Mouse (Mus musculus) forebrain, embryonic 16.5 days (tissue): ENCODE data around the gene Ffar1. TPM values are rescaled to one million over a fixed set of nuclear protein-coding genes. Genes with fewer than 3 reads are reported as not detected.
A peak's percentile ranks its signal among the peaks of the same experiment; 100 is the strongest.

ENCODE experiments used
- ATAC-seq: fragments of 200-750 bp; cut with Nextera tagmentation; 2 replicates; pipeline ENCODE4 v1.8.0; 2017; ENCODE audit warnings: mild to moderate bottlenecking, moderate library complexity
- H3K27ac ChIP-seq: fragments of 300-500 bp; sonication (generic); 2 replicates; pipeline ENCODE4 v1.5.1; 2014; ENCODE audit warnings: low read length, control low read depth
- H3K27me3 ChIP-seq: fragments of 300-500 bp; sonication (generic); replicated peaks from 2 replicates; pipeline ENCODE4 v1.6.1; 2014; ENCODE audit warnings: low read length; ENCODE audit not compliant: control insufficient read depth, insufficient read depth
- H3K36me3 ChIP-seq: fragments of 300-500 bp; sonication (generic); 2 replicates; pipeline ENCODE4 v1.6.1; 2014; ENCODE audit not compliant: control insufficient read depth, insufficient read depth
- H3K4me1 ChIP-seq: fragments of 300-500 bp; sonication (generic); replicated peaks from 2 replicates; pipeline ENCODE4 v1.6.1; 2014; ENCODE audit warnings: low read length; ENCODE audit not compliant: control insufficient read depth, insufficient read depth
- H3K4me2 ChIP-seq: fragments of 300-500 bp; sonication (generic); 2 replicates; pipeline ENCODE4 v1.6.1; 2014; ENCODE audit warnings: mild to moderate bottlenecking, low read length, control low read depth
- H3K4me3 ChIP-seq: fragments of 300-500 bp; sonication (generic); replicated peaks from 2 replicates; pipeline ENCODE4 v1.5.1; 2014; ENCODE audit warnings: mild to moderate bottlenecking, low read length, control low read depth
- H3K9ac ChIP-seq: fragments of 300-500 bp; sonication (generic); replicated peaks from 2 replicates; pipeline ENCODE4 v1.6.1; 2014; ENCODE audit warnings: low read depth, low read length, control low read depth
- H3K9me3 ChIP-seq: fragments of 300-500 bp; sonication (generic); 2 replicates; pipeline ENCODE4 v1.6.1; 2016; ENCODE audit warnings: low read length; ENCODE audit not compliant: control insufficient read depth
- WGBS: fragments of 180-500 bp; shearing (Covaris S2); extraction: QIAGEN DNeasy Blood & Tissue Kit; methylation state at CpG from one replicate; pipeline ENCODE4 v1.1.7; 2014; 5-methylcytosine and 5-hydroxymethylcytosine counted together
- polyA plus RNA-seq: library from polyadenylated mRNA; unstranded; fragments of >200 nt; fragmentation: Nextera tagmentation; extraction: Ambion mirVana; gene quantifications from 2 replicates; pipeline ENCODE4 v1.2.1, GENCODE M21; 2015

Gene Ffar1
- polyA plus RNA-seq, 1 experiment from 2014 or later = not detected

GRCm38 (mm10) chr7:30887568-30888188, 26.3 kb upstream of the Ffar1 start:
- WGBS = 87% methylated on average over 14 of the region's 14 CpGs

GRCm38 (mm10) chr7:30886852-30887251, 25.5 kb upstream of the Ffar1 start:
- no peak overlapping the region for H3K4me2 ChIP-seq
- no peaks in the 10 kb centered on the region for H3K4me1 ChIP-seq
- no peaks in the 10 kb centered on the region for H3K36me3 ChIP-seq
- H3K9me3 ChIP-seq = no peaks in the 10 kb centered on the region
- no peak overlapping the region for H3K4me3 ChIP-seq
- no peaks in the 10 kb centered on the region for H3K27me3 ChIP-seq
- no peak for ATAC-seq
- H3K9ac ChIP-seq = no peak overlapping the region
- 83% methylated on average over 4 of the region's 4 CpGs for WGBS
- no peak overlapping the region for H3K27ac ChIP-seq

More at GRCm38 (mm10) chr7:30887568-30888188, 26.3 kb upstream of the Ffar1 start:
- H3K9me3 ChIP-seq = no peaks in the 10 kb centered on the region
- no peaks in the 10 kb centered on the region for H3K27me3 ChIP-seq
- no peak overlapping the region for H3K9ac ChIP-seq
- no peaks in the 10 kb centered on the region for H3K4me1 ChIP-seq
- no peak overlapping the region for H3K4me3 ChIP-seq
- no peak for ATAC-seq
- H3K4me2 ChIP-seq = no peak overlapping the region
- H3K36me3 ChIP-seq = no peaks in the 10 kb centered on the region
- no peak overlapping the region for H3K27ac ChIP-seq

GRCm38 (mm10) chr7:30884047-30884446, 22.7 kb upstream of the Ffar1 start:
- H3K9ac ChIP-seq = no peak overlapping the region
- H3K36me3 ChIP-seq = no peaks in the 10 kb centered on the region
- H3K4me3 ChIP-seq = no peak overlapping the region
- no peak for ATAC-seq
- no peak overlapping the region for H3K4me2 ChIP-seq
- H3K27ac ChIP-seq = no peak overlapping the region
- H3K27me3 ChIP-seq = no peaks in the 10 kb centered on the region
- H3K4me1 ChIP-seq = no peaks in the 10 kb centered on the region
- H3K9me3 ChIP-seq = no peaks in the 10 kb centered on the region

GRCm38 (mm10) chr7:30881367-30881766, 20.0 kb upstream of the Ffar1 start:
- no peaks in the 10 kb centered on the region for H3K4me1 ChIP-seq
- 89% methylated on average over 3 of the region's 3 CpGs for WGBS
- H3K9ac ChIP-seq = no peak overlapping the region
- H3K27me3 ChIP-seq = no peaks in the 10 kb centered on the region
- H3K4me2 ChIP-seq = no peak overlapping the region
- no peak overlapping the region for H3K4me3 ChIP-seq
- no peak overlapping the region for H3K27ac ChIP-seq
- no peak for ATAC-seq
- no peaks in the 10 kb centered on the region for H3K36me3 ChIP-seq
- H3K9me3 ChIP-seq = no peaks in the 10 kb centered on the region

- Histone ChIP-seq H3K4me3 (no peak within 1 kb of the TSS), H3K27me3 (no peaks in the 10 kb centered on the region), H3K9ac (no peak within 1 kb of the TSS), H3K36me3 (no peaks in the 10 kb centered on the region), H3K9me3 (no peaks in the 10 kb centered on the region), H3K4me2 (no peak within 1 kb of the TSS), H3K27ac (no peak within 1 kb of the TSS), H3K4me1 (no peaks in the 10 kb centered on the region)
- no peak for ATAC-seq
- 80% methylated on average over 7 of the region's 7 CpGs for WGBS
Measured at GRCm38 (mm10) chr7:30880176-30880575, 18.8 kb upstream of the Ffar1 start, which contains the start of gene Cd22. Gene Cd22, minus strand, starts transcription at chr7:30880342.

- H3K4me3 ChIP-seq = no peak overlapping the region
- H3K27ac ChIP-seq = no peak overlapping the region
- WGBS = 86% methylated on average over 6 of the region's 6 CpGs
- H3K9me3 ChIP-seq = no peaks in the 10 kb centered on the region
- H3K9ac ChIP-seq = no peak overlapping the region
- H3K36me3 ChIP-seq = no peaks in the 10 kb centered on the region
- H3K4me2 ChIP-seq = no peak overlapping the region
- H3K27me3 ChIP-seq = no peaks in the 10 kb centered on the region
- ATAC-seq = no peak
- no peaks in the 10 kb centered on the region for H3K4me1 ChIP-seq
Measured at GRCm38 (mm10) chr7:30878950-30879349, 17.6 kb upstream of the Ffar1 start.

GRCm38 (mm10) chr7:30873083-30873482, 11.7 kb upstream of the Ffar1 start:
- peaks cover 3% of the 10 kb centered on the region; the same call in 1 of the 2 replicates for H3K27me3 ChIP-seq
- ATAC-seq = no peak
- no peak overlapping the region for H3K4me3 ChIP-seq
- H3K4me1 ChIP-seq = no peaks in the 10 kb centered on the region
- no peaks in the 10 kb centered on the region for H3K36me3 ChIP-seq
- H3K27ac ChIP-seq = no peak overlapping the region
- no peak overlapping the region for H3K9ac ChIP-seq
- no peaks in the 10 kb centered on the region for H3K9me3 ChIP-seq
- WGBS = 26% methylated on average over 15 of the region's 15 CpGs
- no peak overlapping the region for H3K4me2 ChIP-seq

- H3K27ac ChIP-seq = no peak overlapping the region
- H3K9ac ChIP-seq = no peak overlapping the region
- no peaks in the 10 kb centered on the region for H3K27me3 ChIP-seq
- ATAC-seq = no peak
- H3K9me3 ChIP-seq = no peaks in the 10 kb centered on the region
- H3K4me3 ChIP-seq = no peak overlapping the region
- H3K36me3 ChIP-seq = no peaks in the 10 kb centered on the region
- no peaks in the 10 kb centered on the region for H3K4me1 ChIP-seq
- no peak overlapping the region for H3K4me2 ChIP-seq
- WGBS = 70% methylated on average over 8 of the region's 8 CpGs
Measured at GRCm38 (mm10) chr7:30863386-30863785, 2.0 kb upstream of the Ffar1 start.

GRCm38 (mm10) chr7:30859635-30860402, 1.5 kb downstream of the Ffar1 start:
- Histone ChIP-seq H3K9ac (peak overlapping the region; percentile 40), H3K27me3 (no peaks in the 10 kb centered on the region), H3K36me3 (no peaks in the 10 kb centered on the region), H3K4me2 (peak overlapping the region; percentile 45), H3K9me3 (no peaks in the 10 kb centered on the region), H3K4me3 (peak overlapping the region; percentile 37), H3K4me1 (no peaks in the 10 kb centered on the region), H3K27ac (no peak overlapping the region)
- peak; percentile 62 for ATAC-seq
- WGBS = 7% methylated on average over 14 of the region's 16 CpGs
